ENCODE assay signal across 9 mouse cellular contexts in the genomic region with DNA sequence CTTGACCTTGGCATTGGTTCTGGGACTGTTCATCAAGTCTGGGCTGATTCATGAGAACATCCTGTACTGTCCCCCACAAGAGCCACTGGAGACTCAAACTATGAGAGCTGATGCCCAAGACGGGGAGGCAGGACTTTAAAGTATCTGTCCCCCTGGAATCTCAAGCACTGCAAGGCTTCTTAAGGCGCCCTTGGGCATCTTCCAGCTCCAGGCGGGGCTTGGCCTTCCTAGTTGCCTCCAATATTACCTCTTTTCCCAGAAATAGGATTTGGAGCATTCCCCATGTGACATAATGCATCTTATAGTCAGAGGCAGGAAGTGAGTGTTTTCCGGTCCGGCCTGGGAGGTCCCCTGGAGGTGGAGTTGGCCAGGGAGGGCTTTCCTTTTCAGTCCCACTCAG. TPM values are rescaled to one million over a fixed set of nuclear protein-coding genes. Genes with fewer than 3 reads are reported as not detected.
DNase-seq lines count a peak whose midpoint lies in the region; ATAC-seq and TF ChIP-seq lines count a peak whose summit lies in the region.
"Had no signal": no experiment of that assay in that cellular context is flagged by ENCODE, and none has a peak within 500 bp of the region (broad histone marks: within the 10 kb centered on the region; RNA-seq: fewer than 3 reads in every experiment).

No protein-coding gene starts in this region.

- H3K4me3 ChIP-seq in kidney, adult 2 months (ENCODE audit: insufficient read depth, low read depth, low read length) = no peak overlapping the region
- H3K4me3 ChIP-seq in forebrain, postnatal 0 days (ENCODE audit: low read depth, low read length) = no peak overlapping the region
- H3K4me3 ChIP-seq: embryonic facial prominence, embryonic 12.5 days had no signal

- peak overlapping the region; percentile 51 for H3K27ac ChIP-seq in kidney, adult 2 months (ENCODE audit: insufficient read depth, low read depth, low read length)
- no peak overlapping the region for H3K27ac ChIP-seq in forebrain, postnatal 0 days (ENCODE audit: low read depth, low read length)
- H3K27ac ChIP-seq: embryonic facial prominence, embryonic 12.5 days had no signal

- ATAC-seq in forebrain, postnatal 0 days = no peak

- no peaks in the 10 kb centered on the region for H3K27me3 ChIP-seq in kidney, adult 2 months (replicated peaks; ENCODE audit: control insufficient read depth, insufficient read depth, low read length)
- H3K27me3 ChIP-seq in forebrain, postnatal 0 days (ENCODE audit: insufficient read depth, low read length) = no peaks in the 10 kb centered on the region
- H3K27me3 ChIP-seq: embryonic facial prominence, embryonic 12.5 days had no signal

- peak; percentile 12 for DNase-seq in adrenal gland, postnatal 25 days
- DNase-seq in gastrocnemius, postnatal 25 days = peak; percentile 85
- peak; percentile 83 for DNase-seq in kidney, adult 2 months
- peak; percentile 76 for DNase-seq in lung, postnatal 14 days
- no peak for DNase-seq in cerebellum, adult 8-10 months
- no peak for DNase-seq in forebrain, postnatal 0 days
- DNase-seq in cerebellum, adult 11 months = no peak
- no peak for DNase-seq in left cerebral cortex, adult 18-20 months (ENCODE audit: low spot score in 2 of 2)

- no peaks in the 10 kb centered on the region for H3K4me1 ChIP-seq in kidney, adult 2 months (ENCODE audit: control insufficient read depth, insufficient read depth, low read length)
- no peaks in the 10 kb centered on the region for H3K4me1 ChIP-seq in forebrain, postnatal 0 days (ENCODE audit: insufficient read depth)
- H3K4me1 ChIP-seq: embryonic facial prominence, embryonic 12.5 days had no signal

- no peaks in the 10 kb centered on the region for H3K36me3 ChIP-seq in kidney, adult 2 months (ENCODE audit: control insufficient read depth, insufficient read depth, low read length)
- no peaks in the 10 kb centered on the region for H3K36me3 ChIP-seq in forebrain, postnatal 0 days (ENCODE audit: insufficient read depth)
- H3K36me3 ChIP-seq: embryonic facial prominence, embryonic 12.5 days had no signal

- no peak for TF ChIP-seq CTCF in kidney, adult 2 months (conservative IDR thresholded peaks at IDR 0.05; ENCODE audit: insufficient read depth, insufficient read length, low read depth, low read length)
- no peak for TF ChIP-seq CTCF in forebrain, postnatal 0 days (IDR thresholded peaks at IDR 0.05; ENCODE audit: low read depth)

- TF ChIP-seq POLR2A in kidney, adult 2 months (IDR thresholded peaks at IDR 0.05; ENCODE audit: low read depth, low read length) = no peak

- H3K9ac ChIP-seq in forebrain, postnatal 0 days = no peak overlapping the region
- H3K9ac ChIP-seq: embryonic facial prominence, embryonic 12.5 days had no signal

- H3K4me2 ChIP-seq in forebrain, postnatal 0 days (ENCODE audit: low read depth) = no peak overlapping the region
- H3K4me2 ChIP-seq: embryonic facial prominence, embryonic 12.5 days had no signal

- 78% methylated on average over 5 of the region's 5 CpGs for WGBS in kidney, adult 2 months
- WGBS in forebrain, postnatal 0 days = 83% methylated on average over 5 of the region's 5 CpGs

- H3K9me3 ChIP-seq in forebrain, postnatal 0 days (ENCODE audit: low read length) = no peaks in the 10 kb centered on the region
- H3K9me3 ChIP-seq: embryonic facial prominence, embryonic 12.5 days had no signal

RNA-seq across cellular contexts. Expression of a gene that starts 44.4 kb away (rescaled TPM):
- total RNA-seq in adrenal gland, postnatal 25 days (2021) = 358 and 372 TPM in 2 replicates
- total RNA-seq in gastrocnemius, postnatal 25 days (2021) = 100 to 1,000 TPM; 180 to 184 TPM
- polyA plus RNA-seq in kidney, adult 2 months (2012; rRNA removed) = 259 and 277 TPM in 2 replicates
- 175 and 197 TPM in 2 replicates for total RNA-seq in forebrain, postnatal 0 days (2014; rRNA removed)
- 481 and 501 TPM in 2 replicates for polyA plus RNA-seq in forebrain, postnatal 0 days (2015; fragmentation: Nextera tagmentation; extraction: Ambion mirVana)
- 100 to 1,000 TPM; 358 to 380 TPM for total RNA-seq in left cerebral cortex, adult 18-20 months (2021)

RNA-seq across cellular contexts. Expression of a gene that starts 50.1 kb away (rescaled TPM):
- 156 and 193 TPM in 2 replicates for total RNA-seq in adrenal gland, postnatal 25 days (2021)
- total RNA-seq in gastrocnemius, postnatal 25 days (2021) = 10 to 100 TPM; 13.9 to 16.9 TPM
- 22.8 and 25.0 TPM in 2 replicates for polyA plus RNA-seq in kidney, adult 2 months (2012; rRNA removed)
- 63.4 and 72.4 TPM in 2 replicates for total RNA-seq in forebrain, postnatal 0 days (2014; rRNA removed)
- 42.5 and 44.3 TPM in 2 replicates for polyA plus RNA-seq in forebrain, postnatal 0 days (2015; fragmentation: Nextera tagmentation; extraction: Ambion mirVana)
- total RNA-seq in left cerebral cortex, adult 18-20 months (2021) = 10 to 100 TPM; 31.2 to 34.7 TPM

Comparison
In these comparisons a context has a peak if more than half of its experiments do, and no peak if none do; other contexts are left out.
1. DNase-seq: peak in adrenal gland, postnatal 25 days (single experiment), gastrocnemius, postnatal 25 days (single experiment), kidney, adult 2 months (single experiment) and lung, postnatal 14 days (single experiment); none in cerebellum, adult 8-10 months (single experiment), forebrain, postnatal 0 days (single experiment), cerebellum, adult 11 months (single experiment) and left cerebral cortex, adult 18-20 months (0 of 2).